Mouse (Mus musculus) ES-E14 (cell line): ENCODE results near the gene Ube2g1. TPM values are rescaled to one million over a fixed set of nuclear protein-coding genes. Genes with fewer than 3 reads are reported as not detected.

Experiments used
- DNase-seq: peaks from one replicate; pipeline ENCODE4 v3.0.0-alpha.2; 2013; ENCODE audit warnings: low read depth, low spot score
- H3K27ac ChIP-seq: 2 replicates; pipeline ENCODE4 v1.5.1; 2012; ENCODE audit warnings: low read depth, mild to moderate bottlenecking, low read length, moderate library complexity, mixed read lengths; ENCODE audit not compliant: poor library complexity, insufficient read depth, severe bottlenecking
- H3K36me3 ChIP-seq: 2 replicates; pipeline ENCODE4 v1.6.1; 2012; ENCODE audit warnings: mild to moderate bottlenecking, low read length, moderate library complexity, mixed read lengths; ENCODE audit not compliant: control insufficient read depth, poor library complexity, insufficient read depth, severe bottlenecking
- H3K4me1 ChIP-seq, 2 experiments: fragments of 150-350 bp in 1 of 2; sonication (generic) in 1 of 2; 2 replicates each; pipeline ENCODE4 v1.6.1; 2012; ENCODE audit warnings: low read length in 2 of 2, mild to moderate bottlenecking in 1 of 2, mixed read lengths in 1 of 2; ENCODE audit not compliant: control insufficient read depth in 2 of 2, insufficient read depth in 2 of 2, poor library complexity in 1 of 2
- H3K4me3 ChIP-seq, 2 experiments: fragments of 150-350 bp in 1 of 2; sonication (generic) in 1 of 2; 2 replicates each; pipeline ENCODE4 v1.5.1; 2012; ENCODE audit warnings: low read length in 2 of 2, low read depth in 1 of 2, mild to moderate bottlenecking in 1 of 2, mixed read lengths in 1 of 2; ENCODE audit not compliant: insufficient read depth in 1 of 2, poor library complexity in 1 of 2, severe bottlenecking in 1 of 2
- H3K9ac ChIP-seq: 2 replicates; pipeline ENCODE4 v1.6.1; 2012; ENCODE audit warnings: low read depth, mild to moderate bottlenecking, low read length, mixed read lengths; ENCODE audit not compliant: poor library complexity, insufficient read depth, severe bottlenecking
- H3K9me3 ChIP-seq: fragments of 150-350 bp; sonication (generic); 2 replicates; pipeline ENCODE4 v1.6.1; 2012; ENCODE audit warnings: low read depth, mild to moderate bottlenecking, low read length; ENCODE audit not compliant: control insufficient read depth, insufficient read depth
- CHD2 ChIP-seq: IDR thresholded peaks from 2 replicates; pipeline ENCODE4 v1.6.1; 2014; ENCODE audit warnings: mild to moderate bottlenecking, low read depth, low read length, inconsistent platforms
- HCFC1 ChIP-seq: IDR thresholded peaks from 2 replicates; pipeline ENCODE4 v1.6.1; 2012; ENCODE audit warnings: low read length, inconsistent platforms, borderline replicate concordance; ENCODE audit not compliant: insufficient read depth
- MAFK ChIP-seq: IDR thresholded peaks from 2 replicates; pipeline ENCODE4 v1.6.1; 2014; ENCODE audit warnings: mild to moderate bottlenecking, low read depth, low read length, inconsistent platforms; ENCODE audit not compliant: insufficient read depth
- ZC3H11A ChIP-seq: IDR thresholded peaks from 2 replicates; pipeline ENCODE4 v1.6.1; 2012; ENCODE audit warnings: low read depth, mild to moderate bottlenecking, inconsistent platforms, low read length, borderline replicate concordance
- ZNF384 ChIP-seq: IDR thresholded peaks from 2 replicates; pipeline ENCODE4 v1.6.1; 2012; ENCODE audit warnings: low read depth, low read length, inconsistent platforms
- in situ Hi-C, 2 experiments: fragments of 600-800 bp; cut with MboI; formaldehyde crosslinking; loops; one replicate each; pipeline ENCODE4 v1.15.1; 2025; ENCODE audit warnings: low sequenced_read_pairs in 2 of 2, inconsistent platforms in 1 of 2; ENCODE audit not compliant: unreplicated experiment in 2 of 2
- total RNA-seq: library from RNA; depleted of rRNA; stranded (reverse); fragments of 300-350 nt; gene quantifications from 2 replicates; pipeline ENCODE4 v1.2.3, GENCODE M21; 2012

Ube2g1 gene
- total RNA-seq, 1 experiment: 27.9 TPM

GRCm38 (mm10) chr11:72573819-72574218 lies 33.3 kb upstream of the Ube2g1 start:
- in situ Hi-C loops: loop anchor here in 1 of 2 experiments (10.0 kb wide), 2 partner anchors 161 to 201 kb away; no protein-coding TSS in a partner anchor
- Histone ChIP-seq H3K4me3 (no peak overlapping the region), H3K36me3 (no peaks in the 10 kb centered on the region), H3K4me1 (peaks cover 3 to 6% of the 10 kb centered on the region in 2 experiments; a peak in 2 of 4 replicates), H3K9ac (no peak overlapping the region), H3K9me3 (no peaks in the 10 kb centered on the region), H3K27ac (no peak overlapping the region)
- TF ChIP-seq HCFC1 (no peak), ZC3H11A (no peak), CHD2 (no peak), ZNF384 (no peak), MAFK (no peak)
- no peak for DNase-seq

- peak overlapping the region; percentile 91 for H3K27ac ChIP-seq
- peak overlapping the region; percentile 69 for H3K9ac ChIP-seq
- H3K4me1 ChIP-seq: peaks cover 2 to 3% of the 10 kb centered on the region in 2 experiments; a peak in 2 of 4 replicates
- no peaks in the 10 kb centered on the region for H3K9me3 ChIP-seq
- TF ChIP-seq ZC3H11A (0 out of 2 replicates have a peak, but pooled peaks have one; percentile 5), ZNF384 (no peak)
- in situ Hi-C loops: loop anchor here in 1 of 2 experiments (10.0 kb wide), 2 partner anchors 159 to 199 kb away; no protein-coding TSS in a partner anchor
- DNase-seq: no peak
- no peaks in the 10 kb centered on the region for H3K36me3 ChIP-seq
- H3K4me3 ChIP-seq: peak overlapping the region; percentile 67
Measured at GRCm38 (mm10) chr11:72576111-72576465, 31.0 kb upstream of the Ube2g1 start.

GRCm38 (mm10) chr11:72576466-72577351 lies 30.4 kb upstream of the Ube2g1 start:
- Histone ChIP-seq H3K36me3 (no peaks in the 10 kb centered on the region), H3K4me1 (peaks cover 2 to 5% of the 10 kb centered on the region in 2 experiments; a peak in 2 of 4 replicates), H3K9ac (peak overlapping the region; percentile 72), H3K27ac (peak overlapping the region; percentile 91), H3K9me3 (no peaks in the 10 kb centered on the region), H3K4me3 (peak overlapping the region; percentile 67)
- in situ Hi-C loops: loop anchor here in 1 of 2 experiments (10.0 kb wide), 2 partner anchors 158 to 198 kb away; no protein-coding TSS in a partner anchor
- DNase-seq: peak; percentile 66
- TF ChIP-seq ZC3H11A: no peak
- TF ChIP-seq CHD2: 0 out of 2 replicates have a peak, but pooled peaks have one; percentile 1

GRCm38 (mm10) chr11:72578471-72578870 lies 28.6 kb upstream of the Ube2g1 start:
- H3K4me3 ChIP-seq: no peak overlapping the region
- DNase-seq: no peak
- no peaks in the 10 kb centered on the region for H3K9me3 ChIP-seq
- in situ Hi-C loops: loop anchor here in 1 of 2 experiments (10.0 kb wide), 2 partner anchors 156 to 196 kb away; no protein-coding TSS in a partner anchor
- peak overlapping the region; percentile 26; the same call in 1 of the 2 replicates for H3K9ac ChIP-seq
- peaks cover 4 to 13% of the 10 kb centered on the region in 2 experiments; a peak in 2 of 4 replicates for H3K4me1 ChIP-seq
- peak overlapping the region; percentile 50; the same call in 1 of the 2 replicates for H3K27ac ChIP-seq
- no peaks in the 10 kb centered on the region for H3K36me3 ChIP-seq
- TF ChIP-seq ZNF384 (no peak), MAFK (no peak), ZC3H11A (no peak), CHD2 (no peak), HCFC1 (no peak)
